Mouse (Mus musculus): ENCODE measurements around the gene Pcnx. TPM values are rescaled to one million over a fixed set of nuclear protein-coding genes. Genes with fewer than 3 reads are reported as not detected.
A peak's percentile ranks its signal among the peaks of the same experiment; 100 is the strongest.

The Pcnx gene
- total RNA-seq, 2 experiments from 2014 or later, result 3.9 to 33.8 TPM

DNA sequence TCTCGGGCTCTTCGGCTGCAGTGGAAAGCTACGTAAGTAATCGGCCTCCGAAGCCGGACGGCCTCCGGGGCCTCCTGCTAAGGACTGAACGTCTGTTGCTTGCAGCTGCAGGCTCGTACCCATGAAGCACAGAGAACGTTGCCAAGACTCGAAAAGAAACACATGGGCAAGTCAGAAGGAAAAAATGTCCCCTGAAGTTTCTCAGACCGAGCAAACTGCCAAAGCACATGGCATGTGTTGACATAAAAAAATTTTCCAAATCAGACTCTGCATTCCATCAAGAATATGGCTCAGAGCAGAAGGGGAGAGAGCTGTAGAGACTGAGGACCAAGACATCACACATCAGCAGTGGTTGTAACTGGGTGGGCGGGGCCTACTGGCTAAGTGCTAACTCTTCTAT is 6.8 kb upstream of the Pcnx start:
- no peak for ATAC-seq (replicated peaks; ENCODE audit: low FRiP score, low TSS enrichment, poor library complexity, severe bottlenecking)

DNA sequence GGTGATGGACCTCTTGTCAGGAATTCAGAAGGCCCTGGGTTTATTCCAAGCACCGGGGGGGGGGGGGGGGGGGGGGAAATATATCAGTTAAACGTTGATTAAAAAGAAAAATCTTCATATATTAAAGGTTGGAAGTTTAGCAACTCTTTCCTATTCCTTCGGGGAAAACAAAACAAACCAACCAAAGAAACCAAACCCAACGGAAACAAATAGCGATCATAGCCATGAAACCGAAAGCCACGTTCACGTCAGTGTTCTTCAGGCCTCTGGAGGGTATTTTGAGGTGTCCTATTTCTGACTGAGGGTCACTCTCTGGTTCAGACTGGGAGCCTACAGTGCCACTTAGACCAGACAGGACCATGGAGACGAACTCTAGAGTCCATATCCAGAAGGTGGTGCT is 6.3 kb upstream of the Pcnx start:
- ATAC-seq (replicated peaks; ENCODE audit: low FRiP score, low TSS enrichment, poor library complexity, severe bottlenecking), result no peak

DNA sequence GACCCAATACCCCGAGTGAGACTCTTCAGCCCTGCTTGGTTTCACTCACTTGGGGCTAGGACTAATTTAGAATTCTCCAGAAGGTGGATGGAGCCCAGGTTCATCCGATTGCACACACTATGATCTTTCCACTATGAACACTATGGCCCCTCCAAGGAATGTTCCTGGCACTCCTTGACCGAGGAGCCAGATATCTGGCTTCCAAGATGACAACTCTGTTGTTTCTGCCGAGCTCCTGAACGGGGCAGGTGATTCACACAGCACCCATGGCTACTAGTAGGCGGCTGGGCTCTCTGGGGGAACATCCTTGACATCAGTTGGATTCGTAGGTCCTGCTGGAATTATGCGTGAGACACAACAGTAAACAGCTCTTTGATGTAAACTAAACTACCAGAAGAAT is 4.8 kb upstream of the Pcnx start:
- ATAC-seq (replicated peaks; ENCODE audit: low FRiP score, low TSS enrichment, poor library complexity, severe bottlenecking), result no peak

DNA sequence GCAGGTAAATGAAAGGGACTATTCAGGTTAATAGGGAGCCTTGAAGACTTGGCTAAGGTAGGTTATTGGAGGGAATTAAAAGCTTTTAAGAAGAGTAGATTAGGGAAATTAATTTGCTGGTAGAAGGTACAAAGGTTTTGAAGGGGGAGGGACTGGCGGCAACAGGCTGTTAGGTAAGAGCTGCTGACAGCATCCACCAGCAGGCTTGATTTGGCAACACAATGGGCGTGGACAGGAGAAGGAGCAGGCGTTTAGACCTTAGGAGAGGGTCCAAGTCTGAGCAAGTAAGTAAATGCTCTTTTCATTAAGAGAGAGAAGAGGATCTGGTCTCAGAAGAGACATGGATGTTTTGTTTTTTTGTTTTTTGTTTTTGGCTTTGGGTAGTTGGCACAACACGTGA is 3.1 kb upstream of the Pcnx start:
- no peak for ATAC-seq (replicated peaks; ENCODE audit: low FRiP score, low TSS enrichment, poor library complexity, severe bottlenecking)

DNA sequence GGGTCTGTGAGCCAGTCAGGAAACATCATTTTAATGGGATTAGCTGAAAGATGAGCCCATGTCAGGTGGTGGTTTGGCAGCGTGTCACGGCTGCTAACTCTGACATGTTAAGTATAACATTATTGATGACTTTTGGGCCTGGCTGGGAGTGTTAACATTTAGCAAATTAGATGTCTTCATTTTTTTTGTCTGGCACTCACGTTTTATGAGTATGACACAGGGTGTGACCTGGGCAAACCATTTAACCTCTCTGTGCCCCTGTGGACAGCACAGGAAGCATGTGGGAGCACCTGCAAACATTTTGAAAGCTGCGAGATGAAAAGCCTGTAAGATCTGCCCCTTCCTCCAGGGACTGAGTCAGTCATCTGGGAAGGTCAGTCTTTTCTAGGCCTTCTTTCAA is 2.6 kb upstream of the Pcnx start:
- no peak for ATAC-seq (replicated peaks; ENCODE audit: low FRiP score, low TSS enrichment, poor library complexity, severe bottlenecking)

DNA sequence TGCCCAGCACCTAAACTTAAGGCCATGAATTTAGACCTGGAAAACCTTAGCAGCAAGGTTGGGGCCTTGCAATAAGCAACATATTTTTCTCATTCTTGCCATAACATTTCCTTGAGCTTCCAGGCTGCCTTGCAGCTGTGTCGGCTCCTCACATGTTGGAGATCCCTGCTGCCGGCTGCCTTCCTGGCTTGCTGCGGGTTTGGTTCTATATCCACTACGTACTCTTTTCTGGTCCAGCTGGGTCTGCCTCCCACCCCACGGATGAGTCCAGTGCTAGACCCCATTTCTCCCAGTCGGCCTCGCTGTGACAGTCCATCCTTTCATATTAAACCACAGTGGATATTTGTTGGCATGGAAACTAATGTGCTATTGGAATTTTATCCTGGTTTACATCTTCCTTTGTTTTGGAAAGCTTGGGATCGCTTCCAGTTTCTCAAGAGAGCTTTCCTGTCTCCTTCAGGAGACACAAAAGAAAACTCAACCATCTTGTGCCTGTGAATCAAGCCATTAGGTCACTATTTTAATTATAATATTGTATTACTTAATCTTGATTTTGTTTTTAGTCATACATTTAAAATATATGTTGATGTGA is 1.7 kb upstream of the Pcnx start:
- ATAC-seq (replicated peaks; ENCODE audit: low FRiP score, low TSS enrichment, poor library complexity, severe bottlenecking), result no peak

DNA sequence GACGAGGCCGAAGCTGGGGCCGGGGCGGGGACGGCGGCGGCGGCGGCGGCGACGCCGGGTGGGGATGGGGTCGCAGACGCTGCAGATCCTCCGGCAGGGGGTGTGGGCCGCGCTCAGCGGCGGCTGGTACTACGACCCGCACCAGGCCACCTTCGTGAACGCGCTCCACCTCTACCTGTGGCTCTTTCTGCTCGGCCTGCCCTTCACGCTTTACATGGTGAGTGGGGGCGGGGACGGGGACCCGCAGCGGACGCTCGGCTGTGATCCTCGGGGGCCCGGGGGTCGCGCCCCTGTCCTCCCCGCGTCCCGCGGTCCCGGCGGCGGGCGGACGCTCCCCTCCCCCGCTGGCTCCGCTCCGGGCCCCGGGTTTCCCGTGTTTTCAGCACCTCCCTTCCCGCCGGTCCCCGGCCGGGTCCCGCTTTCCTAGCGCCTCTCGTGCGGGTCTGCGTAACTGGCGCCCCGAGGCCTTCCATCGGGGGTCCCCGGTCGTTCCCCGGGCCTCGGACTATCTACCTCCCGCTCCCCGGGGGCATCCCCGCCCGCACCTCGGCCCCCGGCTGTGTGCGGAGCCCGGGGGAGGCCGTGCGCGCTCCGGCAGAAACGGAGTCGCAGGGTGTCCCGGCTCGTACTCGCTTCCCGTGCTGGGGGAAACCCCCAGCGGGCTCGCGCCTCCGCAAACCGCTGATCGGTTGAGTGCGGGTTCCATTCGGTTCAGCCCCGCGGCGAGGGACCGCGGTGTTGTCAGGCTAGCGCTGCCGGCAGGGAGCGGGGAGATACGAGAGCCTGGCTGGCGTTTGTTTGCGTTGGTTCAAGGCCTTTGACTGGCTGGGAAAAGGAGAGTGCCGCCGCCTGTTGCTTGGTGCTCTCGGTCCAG is 722 bp downstream of the Pcnx start:
- peak; percentile 62 for ATAC-seq (replicated peaks; ENCODE audit: low FRiP score, low TSS enrichment, poor library complexity, severe bottlenecking)

DNA sequence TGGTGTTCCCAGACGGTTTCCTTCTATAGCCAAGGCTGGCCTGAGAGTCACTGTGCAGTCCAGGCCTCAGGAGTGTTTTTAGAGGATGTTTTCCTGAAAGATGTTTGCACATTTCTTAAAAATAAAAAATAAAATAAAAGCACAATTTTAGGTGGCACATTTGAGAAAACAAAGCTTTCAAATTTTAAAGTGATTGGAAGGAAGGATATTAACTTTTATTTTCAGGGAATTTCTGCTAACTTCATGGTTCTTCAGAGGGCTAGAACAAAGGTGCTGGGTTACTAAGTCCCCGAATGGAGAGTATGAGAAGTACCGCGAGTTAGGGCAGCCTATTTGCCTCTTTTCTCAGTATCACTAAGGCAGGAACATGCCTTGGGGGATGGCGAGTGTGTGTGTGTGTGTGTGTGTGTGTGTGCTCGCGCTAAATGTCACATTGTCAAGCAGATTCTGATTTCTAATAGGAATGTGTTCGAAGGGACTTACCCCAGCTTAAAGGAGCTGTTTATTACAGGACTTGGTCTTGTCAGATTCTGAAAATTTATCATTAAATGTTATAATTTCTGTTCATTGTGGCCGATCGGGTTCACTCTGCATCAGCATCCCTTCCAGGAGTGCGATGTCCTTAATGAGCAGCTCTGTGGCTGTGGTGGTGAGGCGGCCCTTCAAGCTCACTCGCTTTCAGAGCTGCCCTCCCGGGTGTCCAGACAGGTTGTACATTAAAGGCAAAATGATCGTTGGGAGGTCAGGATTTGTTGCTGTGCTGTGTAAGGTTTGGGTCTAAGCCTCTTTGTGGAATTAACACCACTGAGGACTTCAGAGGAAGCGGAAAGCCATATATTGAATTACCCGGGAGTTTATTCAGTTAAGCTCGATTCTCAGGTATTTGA is 1.6 kb downstream of the Pcnx start:
- no peak for ATAC-seq (replicated peaks; ENCODE audit: low FRiP score, low TSS enrichment, poor library complexity, severe bottlenecking)

DNA sequence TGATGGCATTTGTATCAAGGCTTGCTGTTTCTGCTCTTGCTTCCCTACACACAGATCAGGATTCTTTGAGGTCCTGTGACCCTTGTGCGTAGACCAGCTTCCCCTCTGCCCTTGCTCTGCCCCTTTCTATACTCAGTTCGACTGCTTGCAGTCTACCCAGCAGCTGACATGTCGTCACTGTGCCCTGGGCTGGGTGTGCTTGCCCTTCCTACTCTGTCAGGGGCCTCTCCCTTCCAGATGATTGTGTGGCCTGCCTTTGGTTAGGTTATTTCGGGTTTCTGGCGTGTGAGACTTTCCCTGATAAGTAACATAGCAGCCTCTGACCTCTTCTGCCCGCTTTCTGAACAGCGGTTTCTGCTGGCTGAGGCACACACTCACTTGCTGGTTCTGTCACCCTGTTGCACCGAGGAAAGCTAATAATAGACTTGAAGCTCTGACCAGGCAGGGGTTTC is 2.6 kb downstream of the Pcnx start:
- peak; percentile 86 for ATAC-seq (replicated peaks; ENCODE audit: low FRiP score, low TSS enrichment, poor library complexity, severe bottlenecking)

DNA sequence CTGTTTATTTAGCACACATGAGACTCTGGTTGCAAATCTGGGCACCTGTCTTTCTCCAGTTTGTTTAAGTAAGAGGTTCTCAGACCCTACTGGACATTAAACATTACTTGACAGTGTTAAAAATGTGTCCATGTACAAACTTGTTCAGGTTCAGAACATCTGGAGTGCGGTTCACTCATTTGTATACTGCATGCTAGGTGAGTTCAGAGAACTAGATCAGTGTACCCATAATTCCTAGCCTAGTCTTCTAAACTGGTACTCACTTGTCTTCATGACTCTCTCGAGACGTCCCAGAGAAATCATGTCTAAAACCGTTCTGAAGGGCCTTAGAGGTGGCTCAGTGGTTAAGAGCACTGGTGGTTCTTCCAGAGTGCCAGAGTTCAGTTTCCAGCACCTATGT is 4.1 kb downstream of the Pcnx start:
- no peak for ATAC-seq (replicated peaks; ENCODE audit: low FRiP score, low TSS enrichment, poor library complexity, severe bottlenecking)

DNA sequence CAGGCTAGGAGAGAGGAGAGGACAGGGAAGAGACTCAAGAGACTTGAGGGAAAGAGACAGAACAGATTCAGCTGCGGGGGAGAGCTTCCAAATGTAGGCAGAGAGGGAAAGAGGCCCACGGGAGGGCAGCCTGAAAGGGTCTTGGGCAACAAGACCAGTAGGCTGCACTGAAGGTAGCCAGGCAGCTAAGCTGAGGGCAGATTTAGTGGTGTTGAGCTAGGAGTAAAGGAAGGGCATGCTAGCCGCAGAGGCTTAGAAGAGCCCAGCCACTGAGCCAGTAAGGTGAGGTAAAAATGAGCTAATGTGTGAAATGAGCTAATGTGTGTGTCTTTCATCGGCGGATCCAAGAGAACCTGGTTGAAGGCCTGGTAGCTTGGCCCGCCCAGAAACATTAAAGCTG is 5.4 kb downstream of the Pcnx start:
- ATAC-seq (replicated peaks; ENCODE audit: low FRiP score, low TSS enrichment, poor library complexity, severe bottlenecking), result no peak

DNA sequence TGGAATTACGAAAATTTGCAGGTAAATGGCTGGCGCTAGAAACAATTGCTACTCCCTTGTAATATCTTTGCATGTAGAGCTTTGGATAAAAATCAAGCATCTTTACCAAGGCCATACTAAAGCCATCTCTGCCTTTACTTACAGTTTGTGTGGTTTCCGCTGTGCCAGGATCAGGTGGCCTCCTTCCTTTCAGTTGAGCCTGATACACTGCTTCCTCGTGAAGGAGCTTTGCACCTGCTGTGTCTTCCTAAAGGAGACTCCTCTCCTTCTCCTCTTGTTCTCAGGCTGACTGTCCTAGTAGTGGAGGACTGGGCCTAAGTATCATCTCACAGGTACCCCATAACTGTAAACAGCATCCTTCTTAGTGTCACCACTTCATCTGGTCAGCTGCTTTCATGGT is 7.5 kb downstream of the Pcnx start:
- ATAC-seq (replicated peaks; ENCODE audit: low FRiP score, low TSS enrichment, poor library complexity, severe bottlenecking), result no peak

DNA sequence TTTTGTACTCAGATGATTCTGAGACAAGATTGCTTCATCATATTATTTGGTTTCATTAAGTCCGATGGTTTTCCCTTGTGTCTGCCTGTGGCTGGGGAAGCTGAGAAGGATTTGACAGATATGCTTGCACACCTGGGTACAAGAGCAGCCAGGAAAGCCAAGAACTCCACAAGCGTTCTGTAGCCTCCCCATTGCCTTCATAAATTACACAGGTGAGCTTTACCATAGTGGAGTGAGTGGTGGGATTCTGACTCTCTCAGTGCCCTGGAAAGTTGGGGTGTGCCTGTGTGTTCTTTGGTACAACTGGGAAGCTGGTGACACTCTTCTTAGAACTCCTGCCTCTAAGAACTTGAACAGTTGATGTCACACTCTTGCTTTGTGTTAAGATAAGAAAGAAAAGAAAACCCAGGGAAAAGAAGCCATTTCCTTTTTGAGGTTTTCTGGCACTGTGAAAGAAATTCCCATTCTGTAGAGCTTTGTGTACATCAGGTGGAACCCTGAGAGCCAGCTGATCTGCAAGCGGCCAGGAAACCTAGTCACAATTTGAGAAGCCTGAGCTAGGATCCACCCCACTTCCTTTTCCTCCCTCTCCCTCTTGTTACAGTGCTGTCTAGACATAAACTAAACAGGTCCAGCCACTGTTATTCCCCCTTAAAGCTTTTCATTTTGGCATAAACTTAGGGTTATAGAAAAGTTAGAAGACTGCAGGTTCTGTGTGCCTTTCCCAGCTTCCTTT is 9.6 kb downstream of the Pcnx start:
- no peak for ATAC-seq (replicated peaks; ENCODE audit: low FRiP score, low TSS enrichment, poor library complexity, severe bottlenecking)

DNA sequence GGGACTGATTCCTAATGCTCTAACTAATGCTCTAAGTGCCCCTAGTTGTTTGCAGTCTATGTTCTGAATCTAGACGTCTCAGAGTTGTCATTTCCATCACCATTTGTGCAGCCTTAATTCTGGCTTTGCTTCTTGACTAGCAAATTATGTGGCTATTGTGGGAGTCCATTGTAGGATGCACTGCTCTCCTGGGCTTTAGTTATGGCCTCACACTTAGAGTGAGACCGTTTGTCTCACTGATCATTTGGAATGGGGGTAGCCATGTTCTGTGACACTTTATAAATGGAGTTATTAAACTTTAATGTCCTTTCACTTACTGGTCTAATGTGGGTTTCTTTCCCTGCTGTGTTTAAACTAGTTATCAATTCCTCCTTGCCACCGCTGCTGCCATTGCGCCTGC is 13.5 kb downstream of the Pcnx start:
- no peak for ATAC-seq (replicated peaks; ENCODE audit: low FRiP score, low TSS enrichment, poor library complexity, severe bottlenecking)

DNA sequence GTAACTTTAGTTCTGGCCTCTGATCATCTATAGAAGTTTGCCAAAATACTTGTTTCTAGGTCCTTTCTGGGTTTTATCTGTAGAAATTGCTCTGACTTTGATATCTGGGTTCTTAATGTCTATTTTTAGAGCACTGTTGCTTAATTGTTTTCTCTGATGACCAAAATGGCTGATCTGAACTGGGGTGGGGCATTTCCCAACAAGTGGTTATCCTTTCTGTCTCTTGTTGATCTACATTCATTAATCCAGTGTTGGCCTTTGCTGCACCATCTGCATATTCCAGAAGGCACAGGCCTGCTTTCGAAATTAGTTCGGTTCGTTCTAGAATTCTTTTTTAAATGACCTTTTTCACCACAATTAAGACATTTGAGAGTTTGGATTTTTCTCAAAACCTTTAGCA is 20.3 kb downstream of the Pcnx start:
- ATAC-seq (replicated peaks; ENCODE audit: low FRiP score, low TSS enrichment, poor library complexity, severe bottlenecking), result no peak

DNA sequence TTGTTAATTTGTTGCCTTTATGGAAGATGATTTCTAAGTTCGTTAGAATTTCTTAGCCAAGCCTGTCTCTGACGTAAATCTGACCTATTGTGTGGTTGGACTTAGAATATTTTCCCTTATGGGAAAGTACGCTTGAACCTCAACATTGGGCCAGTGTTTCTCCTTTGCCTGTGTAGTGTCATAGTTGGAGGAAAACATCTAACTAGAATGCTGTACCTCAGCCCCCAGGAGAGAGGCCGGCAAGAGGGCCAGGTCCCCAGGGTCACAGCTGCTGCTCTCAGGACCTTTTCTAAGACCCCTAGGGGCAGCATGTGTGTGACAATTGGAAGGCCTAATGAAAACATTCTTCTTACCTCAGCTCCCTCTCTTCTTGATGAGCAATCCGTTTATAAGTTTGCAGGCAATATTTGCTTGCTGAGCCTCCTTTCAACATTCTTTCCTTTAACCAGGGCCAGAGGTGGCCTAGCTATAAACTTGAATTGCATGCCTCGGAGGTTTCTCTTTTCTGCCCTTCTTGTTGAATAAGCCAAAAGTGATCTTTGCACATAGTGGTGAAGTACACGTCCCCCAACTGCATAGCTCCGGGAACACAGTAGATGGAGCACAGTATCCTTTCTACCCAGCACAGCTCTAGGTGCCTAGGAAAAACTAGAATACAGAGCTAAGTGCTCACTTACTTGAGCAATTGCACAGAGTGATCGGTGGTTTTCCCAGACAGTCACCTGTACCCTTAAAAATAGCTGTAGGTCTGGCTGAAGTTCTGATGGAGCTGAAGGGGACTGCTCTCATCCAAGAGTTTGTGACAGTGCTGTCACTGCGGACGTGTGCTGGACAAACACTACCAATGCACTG is 23.7 kb downstream of the Pcnx start:
- ATAC-seq (replicated peaks; ENCODE audit: low FRiP score, low TSS enrichment, poor library complexity, severe bottlenecking), result no peak

DNA sequence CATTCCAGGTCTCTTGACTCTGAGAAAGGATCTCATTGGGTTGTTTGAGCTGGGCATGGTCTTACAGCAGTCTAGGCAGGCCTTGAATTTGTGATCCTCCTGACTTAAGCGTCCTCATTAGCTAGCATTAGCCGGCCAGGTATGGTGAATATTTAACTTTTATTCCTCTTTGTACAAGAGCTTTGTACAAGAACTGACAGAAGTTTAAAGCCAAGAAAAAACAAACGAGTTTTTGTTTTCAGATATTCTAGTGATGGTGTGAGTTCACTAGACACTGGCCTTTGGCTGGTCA is 24.2 kb downstream of the Pcnx start:
- ATAC-seq (replicated peaks; ENCODE audit: low FRiP score, low TSS enrichment, poor library complexity, severe bottlenecking), result no peak

DNA sequence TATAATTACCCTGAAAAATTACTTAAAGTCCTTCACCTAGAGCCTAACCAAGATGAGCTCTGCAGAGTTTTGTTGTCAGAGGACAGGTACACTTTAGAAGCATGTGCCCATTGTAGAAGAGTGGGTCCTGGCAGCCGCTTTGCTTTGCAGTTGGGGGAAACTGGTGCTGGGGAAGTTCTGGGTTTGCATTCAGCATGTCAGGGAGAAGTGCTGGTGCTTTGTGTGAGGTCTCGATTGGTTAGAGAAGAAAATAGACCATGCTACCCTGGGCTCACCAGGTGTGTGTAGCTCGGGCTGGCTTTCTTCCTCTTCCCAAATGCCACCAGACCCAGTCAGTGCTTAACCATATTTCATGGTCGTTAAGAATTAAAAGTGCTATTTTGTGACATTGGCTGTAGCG is 25.2 kb downstream of the Pcnx start:
- no peak for ATAC-seq (replicated peaks; ENCODE audit: low FRiP score, low TSS enrichment, poor library complexity, severe bottlenecking)

DNA sequence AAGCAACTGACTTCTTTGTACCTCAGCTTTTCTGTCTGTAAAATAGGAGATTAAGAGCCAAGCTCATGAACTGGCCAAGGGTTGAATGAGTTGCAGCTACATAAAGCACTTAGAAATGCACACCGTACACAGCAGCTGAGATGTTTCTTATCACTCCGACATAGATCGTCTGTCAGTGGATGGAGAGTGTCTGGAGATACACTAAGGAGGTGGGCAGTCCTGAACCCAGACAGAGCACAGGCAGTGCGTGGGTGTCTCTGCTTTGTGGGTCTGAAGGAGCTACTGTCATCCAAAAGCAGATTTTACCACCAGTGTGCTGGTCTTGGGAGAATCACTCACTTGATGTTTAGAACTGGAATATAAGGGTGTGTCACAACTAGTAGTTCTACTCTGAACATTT is 26.2 kb downstream of the Pcnx start:
- ATAC-seq (replicated peaks; ENCODE audit: low FRiP score, low TSS enrichment, poor library complexity, severe bottlenecking), result peak; percentile 70
